Mouse (Mus musculus) lung, embryonic 16.5 days (tissue): ENCODE results near the gene Zfp646. TPM values are rescaled to one million over a fixed set of nuclear protein-coding genes. Genes with fewer than 3 reads are reported as not detected.
A peak's percentile ranks its signal among the peaks of the same experiment; 100 is the strongest.

ENCODE experiments used
- ATAC-seq: fragments of 200-750 bp; cut with Nextera tagmentation; 2 replicates; pipeline ENCODE4 v1.8.0; 2017; ENCODE audit warnings: low read depth, mild to moderate bottlenecking, moderate library complexity
- H3K27ac ChIP-seq: fragments of 300-500 bp; sonication (generic); 2 replicates; pipeline ENCODE4 v1.5.1; 2014; ENCODE audit warnings: mild to moderate bottlenecking, control low read depth, low read length
- H3K27me3 ChIP-seq: fragments of 300-500 bp; sonication (generic); 2 replicates; pipeline ENCODE4 v1.6.1; 2014; ENCODE audit warnings: low read depth, low read length, mixed read lengths; ENCODE audit not compliant: control insufficient read depth, insufficient read depth
- H3K36me3 ChIP-seq: fragments of 300-500 bp; sonication (generic); 2 replicates; pipeline ENCODE4 v1.6.1; 2014; ENCODE audit warnings: low read length; ENCODE audit not compliant: control insufficient read depth, insufficient read depth
- H3K4me1 ChIP-seq: fragments of 300-500 bp; sonication (generic); replicated peaks from 2 replicates; pipeline ENCODE4 v1.6.1; 2014; ENCODE audit warnings: low read length, mixed read lengths; ENCODE audit not compliant: control insufficient read depth, insufficient read depth
- H3K4me2 ChIP-seq: fragments of 300-500 bp; sonication (generic); 2 replicates; pipeline ENCODE4 v1.6.1; 2014; ENCODE audit warnings: low read depth, low read length, control low read depth
- H3K4me3 ChIP-seq: fragments of 300-500 bp; sonication (generic); 2 replicates; pipeline ENCODE4 v1.5.1; 2014; ENCODE audit warnings: mild to moderate bottlenecking, low read length, control low read depth
- H3K9ac ChIP-seq: fragments of 300-500 bp; sonication (generic); 2 replicates; pipeline ENCODE4 v1.6.1; 2014; ENCODE audit warnings: low read length, control low read depth
- H3K9me3 ChIP-seq: fragments of 300-500 bp; sonication (generic); 2 replicates; pipeline ENCODE4 v1.6.1; 2016; ENCODE audit warnings: low read length; ENCODE audit not compliant: control insufficient read depth
- WGBS: fragments of 180-500 bp; shearing (Covaris S2); extraction: QIAGEN DNeasy Blood & Tissue Kit; methylation state at CpG from one replicate; pipeline ENCODE4 v1.1.7; 2014; 5-methylcytosine and 5-hydroxymethylcytosine counted together
- polyA plus RNA-seq: library from polyadenylated mRNA; unstranded; fragments of >200 nt; fragmentation: Nextera tagmentation; extraction: Ambion mirVana; gene quantifications from 2 replicates; pipeline ENCODE4 v1.2.1, GENCODE M21; 2015

Gene Zfp646
- polyA plus RNA-seq, 1 experiment from 2014 or later, result 11.2 TPM

DNA sequence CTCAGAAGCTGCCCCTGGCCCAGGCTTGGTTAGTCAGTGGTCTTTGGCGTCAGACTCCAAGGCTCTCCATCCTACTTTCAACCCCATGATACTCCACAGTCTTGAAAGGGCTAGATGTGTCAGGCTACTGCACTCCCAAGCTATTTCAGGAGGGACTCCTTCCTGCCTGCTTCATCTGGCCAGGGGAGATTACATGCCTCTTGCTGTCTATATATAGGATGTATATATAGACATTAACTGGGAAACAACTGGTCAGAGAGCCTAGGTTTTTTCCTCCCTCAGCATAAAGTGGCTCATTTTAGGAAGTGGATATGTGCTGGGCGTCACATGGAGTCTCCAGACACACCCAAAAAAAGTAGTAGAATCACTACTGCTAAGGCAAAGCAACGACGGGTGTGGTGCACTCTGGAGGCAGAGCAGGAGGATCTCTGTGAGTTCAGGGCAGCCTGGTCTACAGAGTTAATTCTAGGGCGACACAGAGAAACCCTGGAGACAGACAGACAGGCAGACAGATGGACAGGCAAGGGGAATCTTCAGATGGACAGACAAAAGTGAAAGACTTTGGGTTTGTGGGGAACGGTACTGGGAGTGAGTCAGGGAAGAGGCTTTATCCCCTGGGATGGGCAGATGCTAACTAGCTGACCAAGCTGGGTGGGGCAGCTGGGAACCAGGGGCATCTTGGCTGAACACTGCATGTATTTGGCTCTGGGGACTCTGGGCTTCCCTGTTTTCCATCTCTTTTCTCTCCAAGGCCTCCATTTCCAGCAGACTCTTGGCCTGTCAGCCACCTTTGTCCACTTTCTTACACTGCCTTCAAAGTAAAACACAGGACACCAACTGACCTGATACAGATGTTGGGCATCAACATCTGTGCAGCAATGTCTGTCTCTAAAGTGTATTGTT, 25.8 kb upstream of the Zfp646 start:
- peaks cover 11% of the 10 kb centered on the region; the same call in 1 of the 2 replicates for H3K36me3 ChIP-seq
- no peak overlapping the region for H3K4me3 ChIP-seq
- no peaks in the 10 kb centered on the region for H3K27me3 ChIP-seq
- whole genome bisulfite sequencing, result 65% methylated on average over 6 of the region's 6 CpGs
- no peak for ATAC-seq
- no peaks in the 10 kb centered on the region for H3K4me1 ChIP-seq
- no peaks in the 10 kb centered on the region for H3K9me3 ChIP-seq
- no peak overlapping the region for H3K27ac ChIP-seq
- no peak overlapping the region for H3K9ac ChIP-seq
- no peak overlapping the region for H3K4me2 ChIP-seq

DNA sequence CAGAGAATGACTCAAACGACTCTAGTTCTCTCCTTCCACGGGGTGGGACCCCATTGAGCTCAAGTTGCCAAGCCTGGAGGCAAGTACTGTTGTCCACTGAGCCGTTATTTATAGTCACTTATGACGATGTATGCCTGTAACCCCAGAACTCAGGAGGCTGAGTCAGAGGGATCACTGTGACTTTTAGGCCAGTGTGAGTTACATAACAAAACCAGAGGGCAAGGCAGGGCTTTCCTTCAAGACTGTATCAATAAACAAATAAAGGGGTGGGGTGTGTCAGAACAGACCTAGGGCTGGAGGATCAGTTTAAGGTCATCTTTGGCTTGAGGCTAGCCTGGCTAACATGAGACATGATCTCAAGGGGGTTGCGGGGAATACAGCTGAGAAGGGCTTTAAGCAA, 25.1 kb upstream of the Zfp646 start:
- peaks cover 10% of the 10 kb centered on the region; the same call in 1 of the 2 replicates for H3K36me3 ChIP-seq
- no peak overlapping the region for H3K4me3 ChIP-seq
- WGBS, result 57% methylated on average over 5 of the region's 5 CpGs
- H3K9me3 ChIP-seq, result no peaks in the 10 kb centered on the region
- no peak for ATAC-seq
- H3K9ac ChIP-seq, result no peak overlapping the region
- no peaks in the 10 kb centered on the region for H3K4me1 ChIP-seq
- H3K4me2 ChIP-seq, result no peak overlapping the region
- H3K27ac ChIP-seq, result no peak overlapping the region
- no peaks in the 10 kb centered on the region for H3K27me3 ChIP-seq

- Histone ChIP-seq H3K4me3 (no peak overlapping the region), H3K9me3 (no peaks in the 10 kb centered on the region), H3K27ac (no peak overlapping the region), H3K36me3 (no peaks in the 10 kb centered on the region), H3K4me2 (no peak overlapping the region), H3K4me1 (no peaks in the 10 kb centered on the region), H3K9ac (no peak overlapping the region), H3K27me3 (no peaks in the 10 kb centered on the region)
- 84% methylated on average over 6 of the region's 6 CpGs for WGBS
- ATAC-seq, result no peak
These were observed 17.8 kb upstream of the Zfp646 start for GRCm38 (mm10) chr7:127858258-127858657.

GRCm38 (mm10) chr7:127866434-127866833, 9.6 kb upstream of the Zfp646 start:
- no peak overlapping the region for H3K9ac ChIP-seq
- peaks cover 22% of the 10 kb centered on the region for H3K36me3 ChIP-seq
- no peak overlapping the region for H3K4me3 ChIP-seq
- ATAC-seq, result no peak
- H3K27ac ChIP-seq, result no peak overlapping the region
- WGBS, result 92% methylated on average over 12 of the region's 12 CpGs
- H3K4me2 ChIP-seq, result no peak overlapping the region
- H3K4me1 ChIP-seq, result no peaks in the 10 kb centered on the region
- H3K27me3 ChIP-seq, result no peaks in the 10 kb centered on the region
- no peaks in the 10 kb centered on the region for H3K9me3 ChIP-seq

DNA sequence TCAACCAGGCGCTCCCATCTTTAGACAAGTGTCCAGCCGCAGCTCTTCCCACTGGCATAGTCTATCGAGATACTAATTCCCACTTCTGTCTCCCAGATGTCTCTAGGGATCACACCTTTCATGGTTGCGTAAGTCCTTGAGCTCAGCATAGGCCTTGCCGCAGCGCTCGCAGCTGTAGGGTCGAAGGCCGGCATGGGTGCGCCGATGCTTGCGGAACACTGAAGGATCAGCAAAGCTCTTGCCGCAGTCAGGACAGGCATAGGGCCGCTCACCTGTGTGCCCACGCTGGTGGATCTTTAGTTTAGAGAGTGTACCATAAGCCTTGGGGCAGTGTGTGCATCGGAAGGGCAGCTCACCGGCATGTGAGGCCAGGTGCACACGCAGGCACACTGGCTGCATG, 8.4 kb upstream of the Zfp646 start:
- H3K9me3 ChIP-seq, result no peaks in the 10 kb centered on the region
- WGBS, result 96% methylated on average over 18 of the region's 18 CpGs
- no peak overlapping the region for H3K4me3 ChIP-seq
- H3K9ac ChIP-seq, result no peak overlapping the region
- peaks cover 24% of the 10 kb centered on the region for H3K36me3 ChIP-seq
- H3K4me1 ChIP-seq, result no peaks in the 10 kb centered on the region
- no peaks in the 10 kb centered on the region for H3K27me3 ChIP-seq
- no peak overlapping the region for H3K4me2 ChIP-seq
- no peak overlapping the region for H3K27ac ChIP-seq
- ATAC-seq, result no peak

DNA sequence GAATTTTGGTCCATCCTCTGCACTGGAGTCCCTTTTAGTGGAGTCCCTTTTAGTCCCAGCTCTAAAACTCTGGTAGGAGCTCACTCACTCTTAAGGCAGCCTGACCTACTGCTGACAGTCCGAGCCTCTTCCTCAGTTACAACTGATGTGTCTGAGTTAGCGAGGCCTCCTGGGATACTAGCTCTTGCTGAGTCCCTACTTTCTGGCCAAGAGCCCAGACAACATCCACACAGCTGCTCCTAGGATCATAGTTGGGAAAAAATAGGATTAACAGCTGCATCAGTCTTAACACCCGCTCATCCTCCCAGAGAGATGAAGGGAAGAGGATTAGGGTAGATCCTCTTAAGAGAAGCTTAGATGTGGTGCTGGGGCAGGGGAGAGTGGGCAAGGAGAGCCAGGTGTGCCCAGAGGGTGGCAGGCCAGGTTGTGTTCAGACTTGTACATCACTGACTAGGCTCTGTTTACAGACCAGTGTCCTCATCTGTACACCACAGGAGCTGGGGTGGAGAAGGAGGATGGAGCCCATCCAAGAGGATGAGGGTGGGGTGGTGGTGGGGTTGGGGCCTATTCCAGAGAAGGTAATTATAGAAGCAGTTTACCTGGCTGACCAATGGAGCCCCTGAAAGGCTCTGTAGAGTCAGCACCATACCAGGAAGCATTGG, 6.7 kb upstream of the Zfp646 start:
- Histone ChIP-seq H3K27ac (no peak overlapping the region), H3K4me2 (no peak overlapping the region), H3K4me3 (no peak overlapping the region), H3K4me1 (peaks cover 10% of the 10 kb centered on the region), H3K36me3 (peaks cover 24% of the 10 kb centered on the region), H3K9me3 (no peaks in the 10 kb centered on the region), H3K27me3 (no peaks in the 10 kb centered on the region), H3K9ac (no peak overlapping the region)
- WGBS, result 54% methylated on average over 3 of the region's 3 CpGs
- peak; percentile 61; the same call in 1 of the 2 replicates for ATAC-seq

- Histone ChIP-seq H3K4me2 (no peak overlapping the region), H3K4me1 (peaks cover 17% of the 10 kb centered on the region), H3K9ac (no peak overlapping the region), H3K9me3 (no peaks in the 10 kb centered on the region), H3K36me3 (peaks cover 22% of the 10 kb centered on the region), H3K27ac (no peak overlapping the region), H3K4me3 (no peak overlapping the region), H3K27me3 (no peaks in the 10 kb centered on the region)
- 80% methylated on average over 5 of the region's 5 CpGs for WGBS
- ATAC-seq, result no peak
These were observed 5.7 kb upstream of the Zfp646 start for GRCm38 (mm10) chr7:127870136-127870821.

DNA sequence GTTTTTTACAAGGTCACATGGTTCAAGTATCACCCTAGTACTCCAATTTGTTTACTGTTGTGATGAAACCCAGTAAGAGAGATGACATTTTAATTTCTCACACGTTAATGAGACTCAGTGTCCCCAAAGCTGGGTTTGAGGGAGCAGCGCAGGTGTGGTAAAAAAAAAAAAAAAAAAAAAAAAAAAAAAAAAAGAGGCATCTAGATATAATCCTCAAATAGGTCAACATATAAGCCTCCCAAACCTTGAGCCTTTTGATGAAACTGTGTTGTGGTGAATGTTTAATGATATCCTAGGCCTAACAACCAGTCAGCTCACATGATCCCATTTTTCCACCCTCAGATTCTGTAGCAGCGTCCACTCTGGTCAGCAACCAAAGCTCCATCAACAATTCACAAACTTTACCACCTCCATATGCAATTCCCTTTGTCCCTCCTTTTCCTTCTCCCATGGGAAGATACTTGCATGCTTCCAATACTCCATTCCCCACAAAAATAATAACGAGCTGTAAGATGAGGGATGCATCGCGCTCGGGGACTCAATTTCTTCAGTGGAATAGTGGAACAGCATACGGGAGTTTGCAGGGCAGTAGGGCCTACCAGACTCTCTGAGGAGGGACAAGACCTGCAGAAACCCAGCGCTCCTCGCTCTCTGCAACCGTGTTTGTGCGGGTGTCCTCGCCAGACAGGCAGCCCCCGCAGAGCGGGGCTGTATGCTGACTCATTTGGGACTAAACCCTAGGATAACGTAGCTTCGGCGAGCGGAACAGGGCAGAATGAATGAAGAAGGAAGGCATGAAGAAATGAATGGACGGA, 1.0 kb upstream of the Zfp646 start:
- H3K36me3 ChIP-seq, result peaks cover 18% of the 10 kb centered on the region
- ATAC-seq, result 0 out of 2 replicates have a peak, but pooled peaks have one; percentile 11

More for the DNA sequence above, 1.0 kb upstream of the Zfp646 start:
- H3K4me1 ChIP-seq, result peaks cover 26% of the 10 kb centered on the region
- peak overlapping the region; percentile 99 for H3K9ac ChIP-seq
- peak overlapping the region; percentile 85 for H3K4me2 ChIP-seq
- H3K9me3 ChIP-seq, result no peaks in the 10 kb centered on the region
- no peaks in the 10 kb centered on the region for H3K27me3 ChIP-seq
- H3K27ac ChIP-seq, result peak overlapping the region; percentile 99
- 3% methylated on average over 20 of the region's 20 CpGs for WGBS
- H3K4me3 ChIP-seq, result peak overlapping the region; percentile 98
